Mouse (Mus musculus): ENCODE results near the gene Plcd3.

GRCm38 (mm10) chr11:103074121-103074650 lies 27.3 kb downstream of the Plcd3 start:
- TF ChIP-seq MXI1 (IDR thresholded peaks at IDR 0.05; ENCODE audit: low read depth, low read length) (no peak), MYC (IDR thresholded peaks at IDR 0.05; ENCODE audit: low read depth, low read length) (no peak), CTCF (IDR thresholded peaks at IDR 0.05 in 2 of 3, conservative IDR thresholded peaks at IDR 0.05 in 1 of 3; ENCODE audit: control insufficient read depth in 1 of 3, insufficient read depth in 1 of 3, low read depth in 2 of 3, low read length in 3 of 3, poor library complexity in 1 of 3, severe bottlenecking in 1 of 3) (no peak), POLR2A (IDR thresholded peaks at IDR 0.05; ENCODE audit: control insufficient read depth in 1 of 2, insufficient read depth in 1 of 2, low read depth in 1 of 2, low read length in 2 of 2, poor library complexity in 1 of 2) (no peak)
